Mouse (Mus musculus) heart, postnatal 4 days (tissue): ENCODE results near the gene Olfr168. TPM values are rescaled to one million over a fixed set of nuclear protein-coding genes. Genes with fewer than 3 reads are reported as not detected.
"Not testable (repeated sequence)": the region's sequence is repeated elsewhere in the genome, so short reads cannot be mapped to it uniquely, and the experiment has no call there.

Experiments used
- DNase-seq: peaks from one replicate; pipeline ENCODE4 v3.0.0; 2021
- total RNA-seq, 2 experiments: library from RNA; stranded (reverse); gene quantifications; 2 replicates each; pipeline ENCODE4 v1.2.3; 2021

Gene Olfr168
- total RNA-seq, result not detected

DNA sequence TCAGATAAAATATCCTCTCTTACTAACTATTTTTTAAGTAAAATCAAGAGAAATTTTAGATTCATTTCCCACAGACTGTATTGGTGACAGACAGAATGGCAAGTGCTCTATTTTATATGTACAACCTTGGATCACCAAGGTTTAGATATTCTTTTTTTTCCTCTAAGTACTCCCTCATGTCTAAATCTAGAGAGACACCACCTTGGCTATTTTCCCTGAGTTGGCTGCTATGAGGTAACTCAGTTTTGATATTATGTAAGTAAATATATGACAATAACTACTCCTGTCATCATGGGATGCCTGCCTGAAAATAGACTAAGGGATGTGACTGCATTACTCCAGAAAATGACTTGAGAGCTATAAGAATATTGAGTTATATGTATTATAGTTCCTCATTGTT, at the start of gene Olfr168:
Gene Olfr168, minus strand, starts transcription at position 101 of the 400 bp plus-strand sequence.
- DNase-seq, result no peak

- not testable (repeated sequence) for DNase-seq
These were observed 36.4 kb upstream of the Olfr168 start, which contains the start of gene Olfr169 for GRCm38 (mm10) chr16:19571709-19572108. Gene Olfr169 (minus strand): TSS chr16:19571809.

- DNase-seq, result not testable (repeated sequence)
These were observed 18.1 kb upstream of the Olfr168 start for GRCm38 (mm10) chr16:19553429-19553828.

GRCm38 (mm10) chr16:19552246-19552645, 16.9 kb upstream of the Olfr168 start:
- DNase-seq, result not testable (repeated sequence)

DNA sequence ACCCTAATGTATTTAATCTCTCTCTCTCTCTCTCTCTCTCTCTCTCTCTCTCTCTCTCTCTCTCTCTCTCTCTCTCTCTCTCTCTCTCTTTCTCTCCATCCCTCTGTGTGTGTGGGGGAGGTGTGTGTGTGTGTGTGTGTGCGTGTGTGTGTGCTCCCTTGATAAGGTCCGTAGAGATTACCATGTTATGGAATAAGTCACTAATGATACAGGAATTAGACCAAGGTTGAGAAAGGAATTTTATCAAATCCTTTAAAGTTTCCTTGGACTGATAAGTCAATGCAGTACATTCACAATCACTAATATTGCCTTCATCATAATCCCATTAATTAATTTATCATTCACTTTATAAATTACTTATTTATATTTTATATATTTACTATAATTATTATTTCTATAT, 13.2 kb downstream of the Olfr168 start, which contains the start of gene Olfr167:
Gene Olfr167, minus strand, starts transcription at position 101 of the 400 bp plus-strand sequence.
- DNase-seq, result no peak

DNA sequence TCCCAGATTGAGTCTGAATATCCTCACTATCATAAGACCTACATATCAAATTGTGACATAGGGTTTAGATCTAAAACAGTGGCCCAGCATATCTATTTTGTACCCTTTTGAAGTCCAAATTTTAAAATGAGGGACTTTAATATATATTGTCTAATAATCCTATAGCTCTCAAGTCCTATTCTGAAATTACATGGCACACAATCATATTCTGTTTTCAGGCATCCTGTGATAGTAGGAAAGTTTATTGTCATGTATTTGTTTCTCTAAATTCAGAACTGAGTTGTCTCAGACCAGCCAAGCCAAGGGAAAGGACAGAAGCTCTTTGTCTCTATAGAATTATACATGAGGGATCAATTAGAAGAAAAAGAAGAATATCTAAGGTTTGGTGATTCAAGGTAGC, 52.0 kb downstream of the Olfr168 start, which contains the start of gene Olfr166:
Gene Olfr166, plus strand, starts transcription at position 301 of the 400 bp plus-strand sequence.
- no peak for DNase-seq

Other genes with a start within 250 kb of the Olfr168 start
- not detected for gene Olfr164, start 221.5 kb downstream of the Olfr168 start, total RNA-seq
- not detected for gene Olfr165, start 112.4 kb downstream of the Olfr168 start, total RNA-seq
- gene Olfr166, start 51.9 kb downstream of the Olfr168 start, total RNA-seq, result not detected
- gene Olfr167, start 13.3 kb downstream of the Olfr168 start, total RNA-seq, result not detected
- gene Olfr169, start 36.3 kb upstream of the Olfr168 start, total RNA-seq, result not detected
- gene Olfr170, start 76.3 kb upstream of the Olfr168 start, total RNA-seq, result not detected
- not detected for gene Olfr171, start 94.4 kb upstream of the Olfr168 start, total RNA-seq
- gene Lamp3, start 170.8 kb upstream of the Olfr168 start, total RNA-seq, result under 1 TPM in 1 of 2 experiments, not detected in 1; 0.09 TPM
- 10 to 100 TPM; 18.0 to 21.9 TPM for gene B3gnt5, start 224.7 kb upstream of the Olfr168 start, total RNA-seq